Mouse (Mus musculus): Measurements from ENCODE around the gene Acsl5.
A peak's percentile ranks its signal among the peaks of the same experiment; 100 is the strongest.

Gene Acsl5

DNA sequence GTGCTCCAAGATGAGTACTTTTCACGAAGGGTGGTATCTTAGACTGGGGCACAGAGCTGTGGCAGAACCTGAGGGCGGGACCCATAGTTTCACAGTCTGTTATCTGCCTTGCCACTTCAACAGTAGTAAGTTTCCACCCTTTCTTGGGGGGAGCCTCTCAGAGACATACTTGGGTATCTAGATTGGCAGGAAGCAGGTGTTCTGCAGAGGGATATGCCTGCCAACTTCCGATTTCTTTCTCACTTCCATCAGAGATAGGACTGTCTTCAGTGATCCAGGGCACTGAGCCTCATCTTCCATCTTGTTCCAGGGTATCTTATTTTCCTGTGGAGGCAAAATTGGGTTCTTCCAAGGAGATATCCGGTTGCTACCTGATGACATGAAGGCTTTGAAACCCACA is 32.4 kb downstream of the Acsl5 start:
- no peak for DNase-seq (ENCODE audit: low spot score in 2 of 2)

- no peak for DNase-seq (ENCODE audit: low spot score in 2 of 2)
Measured at GRCm38 (mm10) chr19:55286034-55286433, 34.3 kb downstream of the Acsl5 start.

- no peak for DNase-seq (ENCODE audit: low spot score in 2 of 2)
Measured at GRCm38 (mm10) chr19:55288974-55289373, 37.2 kb downstream of the Acsl5 start.

GRCm38 (mm10) chr19:55290621-55291270 is 39.0 kb downstream of the Acsl5 start:
- DNase-seq (ENCODE audit: low spot score in 2 of 2): no peak

- DNase-seq (ENCODE audit: low spot score in 2 of 2): no peak
Measured at GRCm38 (mm10) chr19:55292210-55292850, 40.6 kb downstream of the Acsl5 start.

DNA sequence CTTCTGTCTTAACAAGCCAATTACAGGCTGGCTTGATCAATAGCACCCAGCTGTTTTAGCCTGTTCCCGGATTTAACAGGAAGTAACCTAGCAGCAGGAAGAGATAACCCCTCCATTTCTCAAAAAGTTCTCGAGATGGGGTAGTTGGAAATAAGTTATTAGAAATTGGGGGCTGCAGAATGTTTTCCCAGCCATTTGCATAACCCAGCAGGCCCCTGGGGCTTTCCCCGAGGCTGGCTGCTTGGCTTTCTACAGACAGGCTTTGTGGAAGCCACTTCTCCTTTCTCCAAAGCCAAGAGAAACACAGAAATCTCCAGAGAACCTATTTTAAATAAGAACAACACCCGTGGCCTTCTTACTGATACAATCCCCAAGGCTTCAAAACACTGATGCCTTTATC is 41.4 kb downstream of the Acsl5 start:
- no peak for DNase-seq (ENCODE audit: low spot score in 2 of 2)

- no peak for DNase-seq (ENCODE audit: low spot score in 2 of 2)
Measured at GRCm38 (mm10) chr19:55295075-55295474, 43.3 kb downstream of the Acsl5 start.

GRCm38 (mm10) chr19:55295556-55295955 is 43.8 kb downstream of the Acsl5 start:
- DNase-seq (ENCODE audit: low spot score in 2 of 2): no peak

DNA sequence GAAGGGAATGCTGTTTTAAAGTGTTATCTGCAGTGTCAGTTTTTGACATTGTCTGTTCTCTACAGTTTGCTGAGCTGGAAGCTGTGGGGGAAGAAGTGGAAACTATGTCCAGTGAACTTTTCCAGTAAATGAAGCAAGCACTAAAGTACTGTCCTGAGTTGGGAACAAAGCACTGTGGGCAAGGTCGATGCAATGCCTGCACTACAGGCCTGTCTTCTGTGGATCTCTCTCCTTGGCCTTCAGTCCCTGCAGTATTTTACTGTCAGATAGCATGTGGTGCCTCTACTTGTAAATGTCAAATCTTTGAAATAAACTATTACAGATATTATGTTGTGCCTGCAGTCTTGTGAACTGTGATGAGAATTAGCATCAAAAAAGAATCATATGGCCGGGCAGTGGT is 44.6 kb downstream of the Acsl5 start:
- DNase-seq (ENCODE audit: low spot score in 2 of 2): no peak

DNA sequence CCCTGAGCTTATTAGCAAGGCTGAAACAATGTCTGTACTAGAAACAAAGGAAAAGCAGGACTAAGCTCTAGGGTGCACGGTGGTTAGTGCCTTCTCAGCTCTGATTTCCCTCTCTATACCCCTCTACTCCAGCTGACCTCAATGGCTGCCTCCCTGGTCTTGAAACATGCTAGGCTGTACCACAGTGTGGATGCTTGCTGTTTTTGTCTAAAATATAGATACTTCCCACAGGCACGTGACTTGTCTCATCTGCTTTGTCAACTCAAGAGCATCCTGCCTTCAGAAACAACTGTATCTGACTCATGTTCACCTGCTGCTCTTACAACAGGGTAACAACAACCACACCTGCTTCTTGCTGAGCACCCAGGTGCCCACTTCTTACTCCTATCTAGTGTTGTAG is 45.8 kb downstream of the Acsl5 start:
- DNase-seq (ENCODE audit: low spot score in 2 of 2): no peak

GRCm38 (mm10) chr19:55297961-55298360 is 46.2 kb downstream of the Acsl5 start:
- no peak for DNase-seq (ENCODE audit: low spot score in 2 of 2)

GRCm38 (mm10) chr19:55299378-55299777 is 47.6 kb downstream of the Acsl5 start:
- DNase-seq (ENCODE audit: low spot score in 2 of 2): no peak

DNA sequence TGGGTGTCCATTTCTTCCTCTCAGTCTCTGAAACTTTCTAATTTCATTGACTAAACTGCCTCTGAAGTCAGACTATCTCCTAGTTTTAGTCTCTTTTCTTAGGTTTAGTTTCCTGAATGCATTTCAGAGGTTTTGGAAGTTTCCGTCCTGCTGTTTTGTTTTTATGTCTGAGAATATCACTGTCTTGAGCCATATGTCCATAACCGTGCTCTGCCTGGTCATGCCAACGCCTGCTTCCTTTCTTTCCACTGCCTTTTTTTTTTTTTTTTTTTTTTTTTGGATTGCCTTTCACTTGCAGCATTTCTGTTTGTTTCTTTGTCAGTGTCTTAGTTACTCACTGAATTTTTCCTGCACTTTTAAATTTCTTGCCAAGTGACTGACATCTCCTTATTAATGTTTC is 48.8 kb downstream of the Acsl5 start:
- no peak for DNase-seq (ENCODE audit: low spot score in 2 of 2)

DNA sequence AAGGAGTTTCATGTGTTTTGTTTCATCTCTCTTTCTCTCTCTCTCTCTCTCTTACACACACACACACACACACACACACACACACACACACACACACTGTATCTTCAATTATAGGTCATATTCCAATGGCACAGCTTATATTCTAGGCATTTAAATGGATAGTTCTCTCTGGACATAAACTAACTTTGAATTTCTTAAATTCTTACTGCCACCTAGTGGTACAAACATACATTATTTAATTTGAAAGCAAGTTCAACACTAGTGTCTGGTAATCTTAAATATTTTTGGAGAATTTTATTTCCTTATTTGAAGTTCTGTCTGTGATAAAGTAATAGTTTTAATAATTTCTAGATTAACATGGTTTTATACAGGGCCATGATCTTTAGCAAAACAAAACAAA is 53.3 kb downstream of the Acsl5 start:
- DNase-seq (ENCODE audit: low spot score in 2 of 2): no peak

- no peak for DNase-seq (ENCODE audit: low spot score in 2 of 2)
Measured at GRCm38 (mm10) chr19:55311874-55312273, 60.1 kb downstream of the Acsl5 start.

GRCm38 (mm10) chr19:55313649-55314048 is 61.9 kb downstream of the Acsl5 start:
- DNase-seq (ENCODE audit: low spot score in 2 of 2): no peak

- peak; percentile 83 to 87 for DNase-seq (ENCODE audit: low spot score in 2 of 2)
Measured at GRCm38 (mm10) chr19:55315452-55316108, 63.8 kb downstream of the Acsl5 start, which contains the start of gene Zdhhc6. Gene Zdhhc6, minus strand, starts transcription at chr19:55316032.

DNA sequence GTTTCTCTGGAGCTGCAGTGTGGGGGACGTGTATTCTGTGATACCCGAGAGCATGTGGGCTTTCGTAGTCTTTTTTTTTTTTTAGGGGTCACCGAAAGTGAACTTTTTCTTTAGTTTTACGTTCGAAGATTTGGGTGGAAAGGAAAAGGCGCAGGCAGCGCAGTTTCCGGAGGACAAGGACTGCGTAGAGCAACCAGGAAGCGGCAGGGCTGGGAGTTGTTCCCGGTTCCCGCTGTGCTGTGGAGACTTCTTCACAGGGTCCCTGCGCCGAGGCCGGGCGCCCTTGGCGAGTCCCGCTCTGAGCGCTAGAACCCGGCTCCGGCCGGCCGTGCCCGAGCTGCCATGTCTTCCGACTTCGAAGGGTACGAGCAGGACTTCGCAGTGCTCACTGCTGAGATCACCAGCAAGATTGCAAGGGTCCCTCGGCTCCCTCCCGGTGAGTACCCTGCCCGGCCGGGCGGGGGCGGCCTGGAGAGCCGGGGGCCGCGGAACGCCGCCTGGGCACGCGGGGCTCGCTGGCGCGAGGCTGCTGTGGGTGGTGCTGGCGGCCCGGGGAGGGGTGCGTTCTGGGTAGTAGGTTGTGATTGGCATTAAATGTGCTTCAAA is 64.5 kb downstream of the Acsl5 start, which contains the start of gene Vti1a:
Gene Vti1a, plus strand, starts transcription at position 187 of the 606 bp plus-strand sequence.
- peak; percentile 90 to 91 for DNase-seq (ENCODE audit: low spot score in 2 of 2)

GRCm38 (mm10) chr19:55316901-55317300 is 65.2 kb downstream of the Acsl5 start:
- DNase-seq (ENCODE audit: low spot score in 2 of 2): no peak

- no peak for DNase-seq (ENCODE audit: low spot score in 2 of 2)
Measured at GRCm38 (mm10) chr19:55319036-55319435, 67.3 kb downstream of the Acsl5 start.

DNA sequence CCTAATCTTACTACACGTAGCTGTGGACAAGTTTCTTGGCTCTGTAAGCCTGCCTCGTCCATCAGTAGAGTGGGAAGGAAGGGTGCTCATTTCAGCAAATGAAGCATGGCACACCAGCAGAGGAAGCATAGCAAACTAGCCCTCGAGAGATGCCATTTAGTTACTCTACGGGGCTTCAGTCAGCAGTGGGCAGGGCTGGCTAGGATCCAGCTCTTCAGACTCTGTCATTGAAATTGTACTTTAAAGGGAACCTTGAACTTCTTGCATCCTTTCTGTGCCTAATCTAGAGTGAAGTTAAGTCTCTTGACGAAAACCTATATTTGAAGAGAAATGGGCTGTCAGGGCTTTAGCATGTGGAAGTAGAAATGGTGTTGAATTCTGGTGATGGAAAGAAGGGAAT is 67.8 kb downstream of the Acsl5 start:
- DNase-seq (ENCODE audit: low spot score in 2 of 2): no peak

GRCm38 (mm10) chr19:55322604-55323003 is 70.9 kb downstream of the Acsl5 start:
- no peak for DNase-seq (ENCODE audit: low spot score in 2 of 2)

DNA sequence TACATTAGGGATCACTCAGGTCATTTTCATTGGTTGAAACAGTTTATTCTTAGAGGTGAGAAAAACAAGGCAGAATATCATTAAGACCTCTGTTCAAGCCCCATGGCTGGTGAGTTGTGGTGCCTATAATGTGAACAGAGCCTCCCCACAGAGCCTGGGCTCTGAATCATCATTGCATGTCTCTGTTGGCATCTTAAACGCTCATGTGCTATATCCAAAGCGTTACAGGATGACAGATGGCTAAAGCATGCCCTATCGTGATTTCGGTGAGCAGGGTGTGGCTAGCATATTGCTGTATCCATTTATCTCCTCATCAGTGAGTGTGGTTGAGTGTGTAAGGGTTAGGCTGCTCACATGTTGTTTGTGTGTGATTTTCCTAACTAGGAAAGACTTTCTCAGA is 75.8 kb downstream of the Acsl5 start:
- DNase-seq (ENCODE audit: low spot score in 2 of 2): peak in 1 of 2 experiments; percentile 19
